Mouse (Mus musculus): ENCODE measurements around the gene Arl8a. TPM values are rescaled to one million over a fixed set of nuclear protein-coding genes. Genes with fewer than 3 reads are reported as not detected.

The Arl8a gene
- total RNA-seq, 2 experiments from 2014 or later, result 307 to 334 TPM

DNA sequence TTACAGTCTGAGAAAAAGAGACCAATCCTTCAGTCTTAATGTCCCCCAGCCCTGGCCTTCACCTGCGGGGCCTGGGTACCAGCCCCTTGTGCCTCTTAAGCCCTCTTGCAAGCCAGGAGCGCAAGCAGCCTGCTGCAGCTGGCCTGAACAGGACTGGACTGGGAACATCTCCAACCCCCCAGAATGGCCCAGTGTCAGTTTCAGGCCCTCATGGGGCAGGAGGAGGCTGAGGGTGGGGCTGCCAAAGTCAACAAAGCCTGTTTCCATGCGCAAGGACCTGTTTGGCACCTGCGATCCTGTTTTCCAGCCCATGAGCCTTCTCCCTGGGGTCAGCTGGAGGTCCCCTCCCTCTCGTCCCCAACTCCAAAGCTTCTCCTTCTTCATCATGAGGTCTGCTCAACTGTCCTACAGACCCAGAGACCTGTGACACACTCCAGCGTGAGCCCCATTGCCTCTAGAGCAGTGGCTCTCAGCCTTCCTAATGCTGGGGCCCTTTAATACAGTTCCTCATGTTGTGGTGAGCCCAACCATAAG, 49.4 kb downstream of the Arl8a start:
- DNase-seq (ENCODE audit: low spot score in 2 of 2), result no peak

- no peak for DNase-seq (ENCODE audit: low spot score in 2 of 2)
Measured at GRCm38 (mm10) chr1:135198412-135198811, 51.8 kb downstream of the Arl8a start.

GRCm38 (mm10) chr1:135199014-135199819, 52.6 kb downstream of the Arl8a start:
- no peak for DNase-seq (ENCODE audit: low spot score in 2 of 2)

DNA sequence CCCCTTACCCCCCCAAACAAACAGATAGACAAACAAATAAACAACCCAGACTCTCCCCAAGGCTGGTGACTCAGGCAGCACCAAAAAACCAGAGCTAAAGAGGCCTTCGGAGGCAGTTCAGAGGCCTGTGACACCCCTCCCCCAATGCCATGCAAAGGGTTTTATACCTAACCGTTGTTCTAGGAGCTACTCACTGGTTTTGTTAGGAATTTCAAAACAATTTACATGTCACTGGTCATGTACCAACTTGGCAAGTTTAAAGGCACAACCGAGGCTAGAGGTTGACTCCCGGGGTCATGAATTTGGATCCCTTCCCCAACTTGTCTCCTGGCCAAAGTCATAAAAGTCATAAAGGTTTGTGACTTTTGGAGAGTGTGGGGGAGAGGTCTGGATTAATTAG, 53.8 kb downstream of the Arl8a start:
- no peak for DNase-seq (ENCODE audit: low spot score in 2 of 2)

DNA sequence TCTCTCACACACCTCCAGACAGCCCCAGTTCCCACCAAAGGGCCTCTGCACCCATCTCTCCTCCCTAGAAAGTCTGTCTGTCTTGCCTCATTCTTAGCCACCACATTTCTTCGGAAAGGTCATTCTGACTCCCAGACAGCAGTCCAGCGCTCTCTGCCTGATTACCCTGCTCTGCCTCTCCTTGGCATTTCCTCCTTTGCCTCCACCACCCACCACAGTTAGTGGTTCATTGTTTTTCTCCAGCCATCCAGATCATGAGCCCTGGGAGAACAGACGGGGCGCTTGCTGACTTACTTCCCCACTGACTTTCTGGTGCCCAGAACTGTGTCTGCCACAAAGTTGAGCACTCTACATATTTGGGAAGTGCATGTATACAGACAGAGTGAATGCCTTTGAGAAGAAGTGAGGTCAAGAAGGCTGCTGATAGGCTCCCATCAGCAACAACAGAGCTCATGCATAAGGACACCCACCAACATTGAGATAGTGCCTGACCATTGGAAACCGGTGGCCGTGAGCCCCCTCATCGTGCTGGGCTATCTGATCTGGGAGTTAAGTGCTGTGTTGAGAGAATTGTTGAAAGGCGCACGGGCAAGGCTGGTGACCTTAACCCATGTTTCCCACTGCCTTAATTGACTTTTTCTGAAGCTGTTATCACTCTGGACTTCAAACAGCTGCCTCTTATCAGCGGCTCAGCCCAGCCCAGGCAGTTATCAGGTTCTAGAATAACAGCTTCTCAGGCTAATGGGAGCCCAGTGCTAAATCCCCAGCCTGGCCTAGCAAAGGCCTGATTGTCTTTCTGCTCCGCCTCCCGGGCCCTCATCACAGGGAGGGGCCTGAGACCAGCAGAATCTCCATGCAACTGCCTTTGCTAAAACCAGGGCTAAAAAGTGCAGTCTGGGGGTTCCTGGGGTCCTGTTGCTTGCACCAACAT, 57.8 kb downstream of the Arl8a start:
- DNase-seq (ENCODE audit: low spot score in 2 of 2), result no peak

DNA sequence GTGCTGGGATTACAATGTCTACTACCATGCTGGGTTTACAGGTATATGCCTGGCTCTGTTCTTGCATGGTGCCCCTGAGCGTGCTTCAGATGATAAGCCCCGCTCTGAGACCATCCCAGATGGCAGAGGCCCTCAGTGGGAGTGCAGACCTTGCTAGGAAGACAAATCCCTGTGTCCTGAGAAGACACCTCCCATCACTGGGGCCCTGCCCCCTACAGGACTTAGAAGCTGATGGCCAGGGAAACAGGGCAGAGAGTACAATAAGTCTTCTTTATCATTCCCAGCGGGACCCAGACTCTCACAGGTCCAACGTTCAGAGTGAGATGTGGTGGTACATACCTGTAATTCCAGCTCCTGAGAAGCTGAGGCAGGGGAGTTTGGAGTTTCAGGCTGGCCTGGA, 58.6 kb downstream of the Arl8a start:
- no peak for DNase-seq (ENCODE audit: low spot score in 2 of 2)

Other genes with a start within 250 kb of the Arl8a start
- 10 to 100 TPM; 67.8 to 74.7 TPM for gene Ppp1r12b, start 190.9 kb upstream of the Arl8a start, total RNA-seq (2021)
- 1 to 10 TPM; 2.1 to 2.4 TPM for gene Ube2t, start 184.3 kb upstream of the Arl8a start, total RNA-seq (2021)
- gene Lgr6, start 41.5 kb upstream of the Arl8a start, total RNA-seq (2021), result 1 to 10 TPM; 1.6 to 2.5 TPM
- not detected for gene Ptpn7, start 14.1 kb upstream of the Arl8a start, total RNA-seq (2021)
- 100 to 1,000 TPM; 186 to 187 TPM for gene Gpr37l1, start 20.9 kb downstream of the Arl8a start, total RNA-seq (2021)
- not detected for gene Elf3, start 111.7 kb downstream of the Arl8a start, total RNA-seq (2021)
- gene Rnpep, start 137.3 kb downstream of the Arl8a start, total RNA-seq (2021), result 10 to 100 TPM; 52.5 to 57.8 TPM
- 100 to 1,000 TPM; 169 to 172 TPM for gene Timm17a, start 167.0 kb downstream of the Arl8a start, total RNA-seq (2021)
- under 1 TPM; 0.50 to 0.53 TPM for gene Lmod1, start 178.0 kb downstream of the Arl8a start, total RNA-seq (2021)
- 100 to 1,000 TPM; 130 to 131 TPM for gene Shisa4, start 228.4 kb downstream of the Arl8a start, total RNA-seq (2021)